Mouse (Mus musculus): ENCODE data around the gene Tsen15.

The Tsen15 gene

GRCm38 (mm10) chr1:152386188-152386835, at the start of gene Tsen15:
Tsen15 (minus strand) TSS chr1:152386688.
- peak; percentile 92 for DNase-seq (ENCODE audit: low read depth, low spot score)

DNA sequence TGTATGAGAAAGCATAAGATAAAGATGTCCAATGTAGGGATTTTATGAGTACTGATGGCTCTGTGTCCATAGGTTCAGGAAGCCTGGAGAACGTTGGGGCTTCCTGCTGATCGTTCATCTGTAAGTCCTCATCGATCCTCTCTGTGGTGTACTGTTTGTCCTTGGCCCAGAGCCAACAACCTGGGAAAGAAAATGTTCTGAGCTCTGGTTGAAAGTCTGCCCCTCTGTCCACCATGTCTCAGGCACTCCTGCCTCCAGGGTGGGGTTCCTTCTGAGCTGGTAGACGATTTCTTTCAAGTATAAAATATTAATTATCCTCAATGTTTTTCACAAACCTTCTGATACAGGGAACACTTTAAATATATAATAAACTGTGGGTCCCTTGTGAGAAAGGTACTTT, 47.7 kb upstream of the Tsen15 start:
- DNase-seq (ENCODE audit: low read depth, low spot score): no peak

DNA sequence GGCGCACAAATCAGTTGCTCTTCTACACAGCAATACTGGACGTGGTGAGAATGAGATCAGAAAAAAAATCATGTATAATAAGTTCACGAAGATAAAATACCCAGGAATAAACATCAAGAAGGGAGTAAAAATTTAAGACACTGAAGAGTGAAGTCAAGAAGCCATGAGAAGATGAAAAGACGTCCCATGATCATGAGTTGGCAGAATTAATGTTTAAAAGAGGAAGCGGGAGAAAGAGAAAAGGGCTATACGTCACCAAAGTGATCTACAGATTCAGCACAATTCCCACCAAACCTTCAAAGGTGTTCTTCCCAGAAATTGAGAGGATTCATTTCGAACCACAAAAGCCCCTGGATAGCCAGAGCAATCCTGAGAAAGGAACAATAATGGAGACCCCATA, 43.3 kb upstream of the Tsen15 start:
- DNase-seq (ENCODE audit: low read depth, low spot score): no peak

GRCm38 (mm10) chr1:152427912-152428581, 41.6 kb upstream of the Tsen15 start:
- DNase-seq (ENCODE audit: low read depth, low spot score): no peak

GRCm38 (mm10) chr1:152423052-152423451, 36.6 kb upstream of the Tsen15 start:
- DNase-seq (ENCODE audit: low read depth, low spot score): no peak

GRCm38 (mm10) chr1:152422295-152422694, 35.8 kb upstream of the Tsen15 start:
- peak; percentile 34 for DNase-seq (ENCODE audit: low read depth, low spot score)

DNA sequence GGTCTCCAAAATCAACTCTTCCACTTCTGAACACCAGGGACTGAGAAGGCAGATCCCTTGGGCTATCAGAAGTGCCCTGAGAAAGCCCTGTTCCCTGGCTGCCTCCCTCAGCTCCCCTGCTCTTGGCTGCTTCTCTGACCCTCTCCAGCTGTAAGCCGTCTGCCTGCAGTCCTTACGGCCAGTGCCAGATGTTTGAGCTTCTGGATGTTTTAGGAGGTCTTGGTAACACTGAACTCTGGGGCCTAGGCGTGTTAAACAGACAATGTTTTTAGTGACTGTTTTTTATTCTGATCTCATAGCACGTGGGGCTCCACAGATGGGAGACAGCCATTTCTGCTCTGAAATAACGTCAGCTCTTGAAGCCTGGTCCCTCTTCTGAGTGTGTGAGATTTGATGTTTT, 31.1 kb upstream of the Tsen15 start:
- DNase-seq (ENCODE audit: low read depth, low spot score): no peak

- no peak for DNase-seq (ENCODE audit: low read depth, low spot score)
Observed at GRCm38 (mm10) chr1:152416306-152416904, 29.9 kb upstream of the Tsen15 start.

DNA sequence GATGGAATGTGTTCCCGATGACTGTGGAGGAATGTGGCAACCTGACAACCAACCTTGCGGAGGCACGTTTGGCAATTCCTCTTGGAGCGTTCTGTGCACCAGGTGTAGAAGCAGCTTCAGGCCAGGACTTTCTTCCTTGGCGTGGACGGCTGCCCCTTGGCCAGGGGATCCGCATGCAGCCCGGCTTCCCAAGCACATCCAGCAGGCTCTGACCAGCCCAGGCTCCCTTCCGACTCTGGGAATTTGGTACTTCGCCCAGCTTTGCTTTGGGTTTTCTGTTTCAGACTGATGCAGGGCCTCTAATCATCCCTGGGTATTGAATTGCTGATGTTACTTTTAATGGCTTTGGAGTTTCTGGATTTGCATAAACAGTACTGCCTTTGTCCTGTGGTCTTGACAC, 28.0 kb upstream of the Tsen15 start:
- peak; percentile 16 for DNase-seq (ENCODE audit: low read depth, low spot score)

- DNase-seq (ENCODE audit: low read depth, low spot score): no peak
Observed at GRCm38 (mm10) chr1:152413961-152414360, 27.5 kb upstream of the Tsen15 start.

DNA sequence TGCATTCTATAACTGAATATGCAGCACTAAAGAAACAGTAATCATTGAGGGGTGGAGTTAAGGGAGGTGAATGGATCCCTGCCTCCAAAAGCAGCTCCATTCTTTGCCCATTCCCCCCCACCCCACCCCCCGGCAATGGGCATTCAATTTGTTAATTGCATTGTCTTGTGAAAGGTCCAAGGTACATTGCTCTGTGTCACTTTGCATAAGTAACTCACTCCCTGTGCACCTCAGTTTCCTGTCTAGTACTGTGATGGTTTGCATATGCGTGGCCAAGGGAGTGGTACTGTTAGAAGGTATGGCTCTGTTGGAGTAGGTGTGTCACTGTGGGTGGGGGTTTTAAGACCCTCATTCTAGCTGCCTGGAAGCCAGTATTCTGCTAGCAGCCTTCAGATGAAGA, 26.6 kb upstream of the Tsen15 start:
- DNase-seq (ENCODE audit: low read depth, low spot score): no peak

DNA sequence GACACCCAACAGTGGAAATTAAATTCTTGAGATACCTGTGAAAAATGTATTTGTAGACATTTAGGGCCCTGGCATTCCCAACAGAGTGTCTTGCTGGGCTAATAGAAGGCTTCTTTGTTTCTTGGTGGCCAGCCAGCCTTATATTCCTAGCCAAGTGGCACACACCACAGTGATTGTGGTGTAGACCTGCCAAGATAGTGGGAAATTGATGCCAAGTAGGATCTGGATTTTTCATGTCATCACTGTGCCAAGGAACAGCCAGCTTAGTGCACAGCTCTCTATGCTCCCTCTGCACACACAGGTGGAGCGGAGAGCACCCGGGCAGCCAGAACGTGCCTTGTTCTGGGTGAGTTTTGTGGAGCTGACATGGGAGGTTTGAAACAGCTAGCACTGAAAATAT, 24.2 kb upstream of the Tsen15 start:
- peak; percentile 92 for DNase-seq (ENCODE audit: low read depth, low spot score)

DNA sequence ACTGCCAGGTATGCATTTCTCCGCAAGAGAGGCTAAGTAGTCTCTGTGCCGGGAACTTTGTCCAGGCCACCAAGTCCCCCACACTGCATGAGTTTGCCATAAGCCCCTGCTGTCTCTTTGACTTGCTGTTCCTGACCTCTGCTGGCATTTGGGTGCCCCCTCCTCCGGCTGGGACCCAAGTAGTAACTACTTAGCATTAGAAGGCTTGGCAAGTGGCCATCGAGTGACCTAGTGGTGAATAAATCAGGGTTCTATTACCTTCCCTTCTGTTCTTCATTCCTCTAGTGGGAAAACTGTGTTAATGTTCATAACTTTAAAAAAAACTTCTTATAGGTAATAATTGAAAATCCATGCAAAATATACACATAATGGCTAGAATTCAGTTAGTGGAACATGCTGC, 22.9 kb upstream of the Tsen15 start:
- no peak for DNase-seq (ENCODE audit: low read depth, low spot score)

DNA sequence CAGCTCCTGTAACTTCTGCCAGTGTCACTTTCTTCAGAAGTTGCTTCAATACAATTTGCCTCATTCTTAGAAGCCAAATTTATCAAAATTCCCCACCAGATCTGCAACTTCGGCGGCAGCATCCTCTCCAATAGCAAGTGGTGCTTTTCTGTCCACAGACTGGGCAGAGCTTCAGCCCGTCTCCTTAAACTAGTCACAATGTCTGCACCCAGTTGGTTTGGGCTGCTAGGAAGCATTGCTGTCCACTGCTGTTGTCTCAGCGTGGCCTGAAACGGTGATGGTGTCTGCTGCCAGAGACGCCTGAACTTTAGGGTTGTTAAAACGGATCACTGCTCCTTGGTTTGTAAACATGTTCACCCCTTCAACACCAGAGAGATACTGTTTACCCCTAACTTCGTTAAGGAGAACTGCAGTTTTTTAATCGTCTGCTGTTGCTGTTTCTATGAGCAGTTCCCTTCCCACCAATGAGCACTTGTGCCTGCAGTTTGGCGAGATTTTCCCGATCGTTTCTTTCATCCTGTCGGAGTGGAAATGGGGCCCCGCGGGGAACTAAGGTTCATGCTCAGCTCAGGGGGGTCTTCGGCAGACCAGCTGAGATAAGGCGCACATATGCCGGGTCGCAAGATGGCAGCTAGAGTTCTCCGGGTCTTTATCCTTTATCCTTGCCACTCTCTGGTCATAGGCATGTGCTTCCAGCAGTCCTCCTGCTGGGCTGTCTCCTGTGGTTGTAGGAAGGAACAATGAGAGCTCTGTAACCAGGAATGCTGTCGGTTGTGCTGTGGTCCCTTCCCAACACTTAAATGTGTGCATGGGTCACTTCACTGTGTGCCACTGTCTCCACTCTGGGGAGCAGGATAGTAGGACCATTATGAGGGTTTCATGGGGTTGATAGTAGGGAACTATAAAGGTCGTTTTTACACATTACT, 20.8 kb upstream of the Tsen15 start:
- no peak for DNase-seq (ENCODE audit: low read depth, low spot score)

GRCm38 (mm10) chr1:152400556-152401540, 14.4 kb upstream of the Tsen15 start:
- peak; percentile 72 for DNase-seq (ENCODE audit: low read depth, low spot score)

DNA sequence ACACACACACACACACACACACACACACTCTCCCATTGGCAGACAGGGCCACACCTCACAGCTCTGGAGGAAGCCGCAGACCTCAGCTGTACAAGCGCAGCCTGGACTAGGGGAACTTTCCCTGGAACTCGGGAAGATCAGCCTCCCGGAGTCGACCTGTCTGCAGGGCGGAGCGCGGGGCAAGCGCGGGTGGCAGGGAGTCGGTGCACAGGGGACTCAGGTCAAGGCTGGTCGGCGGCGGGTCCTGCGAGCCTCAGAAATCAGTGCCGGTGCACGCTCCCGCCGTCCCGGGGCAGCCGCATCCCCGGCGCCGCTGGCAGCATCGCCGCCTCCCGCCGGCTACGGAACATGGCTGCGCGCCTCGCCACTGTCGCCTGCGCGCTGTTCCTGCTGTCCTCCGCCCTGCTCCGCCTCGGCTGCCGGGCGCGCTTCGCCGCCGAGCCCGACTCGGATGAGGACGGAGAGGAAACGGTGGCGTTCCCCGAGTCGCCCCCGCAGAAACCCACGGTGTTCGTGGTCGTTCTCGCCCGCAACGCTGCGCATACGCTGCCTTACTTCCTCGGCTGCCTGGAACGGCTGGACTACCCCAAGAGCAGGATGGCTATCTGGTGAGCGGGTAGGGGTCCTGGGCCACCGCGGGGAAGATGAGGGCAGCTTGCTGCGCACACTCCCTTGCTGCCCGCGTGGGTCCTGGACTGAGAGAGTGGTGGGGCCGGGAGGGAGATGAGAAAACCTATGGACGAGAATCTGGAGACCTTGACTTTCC, 13.5 kb upstream of the Tsen15 start, which contains the start of gene Colgalt2:
TSS of gene Colgalt2 (plus strand) at position 41 of the 766 bp plus-strand sequence.
- DNase-seq (ENCODE audit: low read depth, low spot score): peak; percentile 61

DNA sequence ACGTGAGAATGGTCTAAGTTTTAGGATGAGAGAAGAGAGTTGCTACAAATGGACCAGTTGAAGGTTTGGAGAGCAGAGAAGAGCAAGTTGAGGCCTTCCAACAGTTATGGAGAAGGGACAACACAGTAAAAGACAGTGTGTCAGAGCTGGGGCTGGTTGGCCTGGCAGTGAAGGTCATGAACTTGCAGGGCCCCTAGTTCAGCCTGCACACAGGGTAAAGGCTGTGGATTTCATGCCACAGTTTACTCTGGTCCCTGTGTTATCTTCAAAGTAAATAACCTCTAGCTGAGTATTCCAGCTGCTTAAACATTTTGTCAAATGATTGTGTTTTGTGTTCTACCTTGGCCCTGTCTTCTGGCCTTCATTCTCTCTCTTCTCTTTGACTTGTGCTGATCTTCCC, 12.2 kb upstream of the Tsen15 start:
- no peak for DNase-seq (ENCODE audit: low read depth, low spot score)

DNA sequence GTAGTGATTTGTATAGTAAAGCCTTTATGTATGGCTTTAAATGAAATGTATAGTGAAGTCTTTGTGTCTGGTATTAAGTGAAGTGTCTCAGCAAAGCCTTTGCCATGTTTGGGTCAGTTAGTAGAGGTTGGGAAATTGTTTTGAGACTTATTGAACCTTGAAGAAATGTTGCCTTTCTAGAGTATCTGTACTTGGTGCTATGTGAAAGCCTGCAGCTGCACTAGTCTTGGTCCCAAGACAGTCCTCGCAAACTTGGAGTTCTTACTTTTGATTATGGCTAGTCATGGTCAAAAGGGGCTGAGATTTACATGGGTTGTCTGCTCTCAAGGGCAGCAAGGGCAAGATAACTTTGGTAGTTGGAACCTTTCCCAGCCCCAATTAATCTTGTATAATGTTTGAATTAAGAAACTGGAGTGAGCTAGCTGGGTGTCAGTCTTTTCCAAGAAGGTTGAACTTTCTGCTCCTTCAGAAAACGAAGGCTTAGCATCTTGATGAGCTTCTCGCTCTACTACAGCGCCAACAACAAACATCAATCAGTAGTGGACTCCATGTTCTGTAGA, 8.5 kb upstream of the Tsen15 start:
- DNase-seq (ENCODE audit: low read depth, low spot score): no peak

DNA sequence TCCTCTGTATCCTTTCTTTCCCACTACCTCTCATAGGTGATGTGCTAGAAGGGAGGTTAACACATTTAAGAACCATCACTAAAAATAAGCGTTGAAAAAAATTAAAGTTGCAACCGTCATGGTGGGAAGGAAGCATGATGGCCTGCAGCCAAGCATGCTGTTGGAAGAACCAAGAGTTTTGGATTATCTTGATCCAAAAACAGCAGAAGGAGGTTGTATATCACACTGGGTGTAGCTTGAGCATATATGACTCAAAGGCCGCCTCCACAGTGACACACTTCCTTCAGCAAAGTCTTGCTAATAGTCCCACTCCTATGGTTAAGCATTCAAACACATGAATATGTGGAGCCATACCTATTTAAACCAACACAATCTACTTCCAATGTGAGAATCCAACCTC, 7.6 kb upstream of the Tsen15 start:
- peak; percentile 78 for DNase-seq (ENCODE audit: low read depth, low spot score)

DNA sequence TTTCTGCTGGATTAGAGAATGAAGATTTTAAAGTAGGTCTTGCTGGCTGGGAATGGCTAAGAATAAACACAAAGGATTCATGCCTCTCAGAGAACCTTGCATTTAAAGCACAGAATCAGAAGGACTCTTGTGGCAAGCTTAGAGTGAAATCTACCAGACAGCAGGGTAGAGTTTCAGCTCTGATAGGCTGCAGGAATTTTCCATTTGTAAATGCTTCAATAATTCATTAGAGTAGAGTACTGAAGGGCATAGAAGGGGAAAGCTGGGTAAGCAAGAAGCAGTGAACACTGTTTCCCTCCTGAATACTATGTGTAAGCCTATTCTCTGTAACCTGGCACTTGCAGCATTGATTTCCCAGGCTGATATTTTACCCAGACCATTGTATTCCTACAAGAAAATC, 2.8 kb upstream of the Tsen15 start:
- peak; percentile 43 for DNase-seq (ENCODE audit: low read depth, low spot score)
